Mouse (Mus musculus) liver, postnatal 0 days (tissue): ENCODE measurements at regions not wholly inside any gene's neighbourhood (a gene's known extent, or its start where the extent isn't known, plus 50 kb on each side); places are given as distances from the start of the nearest gene placed in this dataset.

Experiments used
- ATAC-seq: fragments of 200-750 bp; cut with Nextera tagmentation; 2 replicates; pipeline ENCODE4 v1.8.0; 2017; ENCODE audit warnings: mild to moderate bottlenecking, moderate library complexity
- DNase-seq: peaks from one replicate; pipeline ENCODE4 v3.0.0-alpha.2; 2016
- H3K27ac ChIP-seq: fragments of 300-500 bp; sonication (generic); 2 replicates; pipeline ENCODE4 v1.5.1; 2014; ENCODE audit warnings: antibody characterized with exemption, moderate library complexity, mild to moderate bottlenecking, low read depth
- H3K27me3 ChIP-seq: fragments of 300-500 bp; sonication (generic); 2 replicates; pipeline ENCODE4 v1.6.1; 2014; ENCODE audit warnings: low read length, control low read depth, mixed read lengths; ENCODE audit not compliant: insufficient read depth
- H3K36me3 ChIP-seq: fragments of 300-500 bp; sonication (generic); replicated peaks from 2 replicates; pipeline ENCODE4 v1.6.1; 2014; ENCODE audit warnings: mild to moderate bottlenecking, control low read depth, low read length, moderate library complexity, mixed read lengths; ENCODE audit not compliant: insufficient read depth
- H3K4me1 ChIP-seq: fragments of 300-500 bp; sonication (generic); 2 replicates; pipeline ENCODE4 v1.6.1; 2014; ENCODE audit warnings: antibody characterized with exemption, mild to moderate bottlenecking, control low read depth; ENCODE audit not compliant: insufficient read depth
- H3K4me2 ChIP-seq: fragments of 300-500 bp; sonication (generic); 2 replicates; pipeline ENCODE4 v1.6.1; 2014; ENCODE audit warnings: low read depth, mild to moderate bottlenecking, low read length, moderate library complexity, mixed read lengths
- H3K4me3 ChIP-seq: fragments of 300-500 bp; sonication (generic); 2 replicates; pipeline ENCODE4 v1.5.1; 2014; ENCODE audit warnings: low read depth, low read length
- H3K9ac ChIP-seq: fragments of 300-500 bp; sonication (generic); replicated peaks from 2 replicates; pipeline ENCODE4 v1.6.1; 2014; ENCODE audit warnings: mild to moderate bottlenecking, moderate library complexity
- H3K9me3 ChIP-seq: fragments of 300-500 bp; sonication (generic); 2 replicates; pipeline ENCODE4 v1.6.1; 2016; ENCODE audit warnings: mild to moderate bottlenecking, control low read depth, low read length, mixed read lengths
- CTCF ChIP-seq: sonication (generic); IDR thresholded peaks from 2 replicates; pipeline ENCODE4 v1.5.1; 2016; ENCODE audit warnings: antibody characterized with exemption, low read depth
- EP300 ChIP-seq: IDR thresholded peaks from 2 replicates; pipeline ENCODE4 v1.6.1; 2016; ENCODE audit warnings: antibody characterized with exemption, low read depth, mild to moderate bottlenecking
- WGBS: fragments of 180-500 bp; shearing (Covaris S2); extraction: QIAGEN DNeasy Blood & Tissue Kit; methylation state at CpG from one replicate; pipeline ENCODE4 v1.1.7; 2014; ENCODE audit not compliant: insufficient replicate concordance; 5-methylcytosine and 5-hydroxymethylcytosine counted together

- no peak for ATAC-seq
- no peaks in the 10 kb centered on the region for H3K4me1 ChIP-seq
- no peaks in the 10 kb centered on the region for H3K9me3 ChIP-seq
- H3K36me3 ChIP-seq, result no peaks in the 10 kb centered on the region
- no peak overlapping the region for H3K4me2 ChIP-seq
- no peak for DNase-seq
- 81% methylated on average over 10 of the region's 10 CpGs for WGBS
- H3K27me3 ChIP-seq, result no peaks in the 10 kb centered on the region
- no peak for TF ChIP-seq EP300
- TF ChIP-seq CTCF, result no peak
- H3K4me3 ChIP-seq, result no peak overlapping the region
- no peak overlapping the region for H3K27ac ChIP-seq
- H3K9ac ChIP-seq, result no peak overlapping the region
Measured at GRCm38 (mm10) chr7:54783550-54784529, 51.5 kb upstream of the Luzp2 start.
